Mouse (Mus musculus): ENCODE results near the gene Phb2. TPM values are rescaled to one million over a fixed set of nuclear protein-coding genes. Genes with fewer than 3 reads are reported as not detected.

Gene Phb2
- total RNA-seq, 2 experiments from 2014 or later = 99.5 to 160 TPM

DNA sequence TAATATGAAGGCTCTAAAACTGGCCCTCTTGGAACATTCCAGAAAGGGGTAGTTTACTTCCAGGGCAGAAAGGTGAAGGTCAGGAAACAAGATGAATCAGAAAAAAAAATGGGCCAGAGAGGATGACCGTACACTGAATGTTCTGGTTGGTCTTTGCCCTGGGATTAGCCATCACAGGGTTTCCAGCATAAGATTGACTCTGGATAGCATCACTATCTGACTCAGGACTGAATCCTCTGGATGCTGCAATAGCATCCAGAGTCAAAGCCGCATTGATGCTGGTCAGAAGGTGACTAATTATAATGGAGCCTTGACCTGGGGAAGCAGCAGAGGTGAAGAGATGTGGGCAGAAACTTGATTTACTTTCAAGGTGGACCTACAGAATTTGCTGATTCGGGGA is 23.1 kb upstream of the Phb2 start:
- no peak for ATAC-seq (ENCODE audit: poor library complexity, severe bottlenecking)

DNA sequence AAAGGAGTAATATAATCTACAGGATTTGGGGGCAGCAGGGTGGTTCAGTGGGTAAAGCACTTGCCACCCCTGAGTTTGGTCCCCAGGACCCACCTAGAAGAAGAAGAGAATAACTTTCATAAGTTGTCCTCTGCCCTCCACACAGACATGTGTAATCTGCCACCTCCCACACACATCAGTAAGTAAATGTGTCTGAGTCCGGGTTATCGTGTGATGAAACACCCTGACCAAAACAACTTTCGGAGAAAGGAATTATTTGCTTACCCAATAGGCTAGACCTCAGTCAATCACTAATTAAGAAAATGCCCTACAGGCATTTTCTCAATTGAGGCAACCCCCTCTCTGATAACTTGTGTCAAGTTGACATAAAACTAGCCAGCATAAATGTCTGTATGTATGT is 21.6 kb upstream of the Phb2 start:
- no peak for ATAC-seq (ENCODE audit: poor library complexity, severe bottlenecking)

DNA sequence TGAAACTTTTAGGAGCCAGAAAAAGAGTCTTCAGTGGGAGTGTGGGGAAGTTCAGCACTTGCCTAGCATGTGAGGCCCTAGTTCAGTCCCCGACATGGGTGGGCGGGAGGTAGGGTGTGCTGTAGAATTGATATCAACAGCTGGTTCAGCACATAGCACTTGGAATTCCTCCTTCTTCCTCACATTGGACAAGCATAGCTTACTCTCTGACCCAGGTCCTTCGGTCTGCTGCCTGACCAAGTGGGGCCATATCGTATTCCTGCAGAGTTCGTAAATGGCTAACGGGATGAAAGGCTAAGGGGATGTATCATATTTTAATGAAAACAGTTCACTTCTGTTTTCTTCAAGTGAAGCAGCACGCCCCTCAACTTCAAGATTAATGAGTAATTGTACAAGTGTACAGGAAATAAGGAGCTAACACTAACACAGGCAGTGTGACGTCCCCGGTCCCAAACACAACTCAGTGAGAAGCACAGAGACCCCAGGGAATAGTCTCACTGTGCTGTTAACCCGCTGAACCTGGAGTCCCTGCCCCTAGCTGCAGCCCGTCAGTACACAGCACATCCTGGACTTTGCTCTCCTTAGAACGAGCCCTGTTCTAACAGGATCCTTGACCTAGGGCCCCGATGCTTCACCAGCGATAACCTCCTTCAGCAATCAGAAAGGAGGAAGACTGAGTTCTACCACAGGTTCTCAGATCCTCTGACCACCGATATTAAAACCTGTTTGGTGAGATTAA is 18.7 kb upstream of the Phb2 start:
- ATAC-seq (ENCODE audit: poor library complexity, severe bottlenecking) = no peak

DNA sequence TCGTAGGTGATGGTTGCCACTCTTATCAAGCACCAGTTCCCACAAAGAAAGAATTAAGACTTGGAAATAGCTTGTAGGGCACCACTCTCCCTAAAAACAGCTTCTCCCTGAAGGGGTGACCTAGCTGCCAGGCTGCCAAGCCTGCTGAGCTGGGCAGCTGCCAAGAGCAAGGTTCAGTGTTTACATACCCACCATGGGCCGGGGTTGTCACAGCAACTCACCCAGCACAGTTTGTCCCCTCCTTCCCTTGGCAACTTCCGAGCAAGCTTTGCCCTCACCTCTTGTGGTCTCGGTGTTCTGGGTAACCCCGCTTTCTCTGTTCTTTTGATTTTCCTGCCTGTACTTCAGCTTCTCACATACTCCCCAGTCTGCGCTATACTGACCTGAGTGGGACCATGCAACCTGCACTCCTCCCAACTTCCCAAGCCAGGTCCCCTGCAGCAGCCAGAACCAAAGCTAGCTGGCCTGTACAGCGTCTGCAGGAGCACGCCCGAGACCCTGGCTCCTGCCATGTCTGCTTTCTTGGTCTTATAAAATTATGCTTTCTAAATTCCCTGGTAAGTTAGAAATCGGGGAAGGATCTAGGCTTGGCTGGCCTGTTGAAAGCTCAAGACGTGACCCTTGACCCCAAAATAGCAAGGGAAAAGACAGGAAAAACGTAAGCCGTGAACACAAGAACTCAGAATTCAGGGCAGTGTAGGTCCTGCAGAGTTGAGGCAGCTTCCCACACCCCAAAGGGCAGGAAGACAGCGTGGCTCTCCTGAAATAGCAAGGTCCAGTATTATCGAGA is 17.8 kb upstream of the Phb2 start:
- peak; percentile 45; the same call in 1 of the 2 replicates for ATAC-seq (ENCODE audit: poor library complexity, severe bottlenecking)

DNA sequence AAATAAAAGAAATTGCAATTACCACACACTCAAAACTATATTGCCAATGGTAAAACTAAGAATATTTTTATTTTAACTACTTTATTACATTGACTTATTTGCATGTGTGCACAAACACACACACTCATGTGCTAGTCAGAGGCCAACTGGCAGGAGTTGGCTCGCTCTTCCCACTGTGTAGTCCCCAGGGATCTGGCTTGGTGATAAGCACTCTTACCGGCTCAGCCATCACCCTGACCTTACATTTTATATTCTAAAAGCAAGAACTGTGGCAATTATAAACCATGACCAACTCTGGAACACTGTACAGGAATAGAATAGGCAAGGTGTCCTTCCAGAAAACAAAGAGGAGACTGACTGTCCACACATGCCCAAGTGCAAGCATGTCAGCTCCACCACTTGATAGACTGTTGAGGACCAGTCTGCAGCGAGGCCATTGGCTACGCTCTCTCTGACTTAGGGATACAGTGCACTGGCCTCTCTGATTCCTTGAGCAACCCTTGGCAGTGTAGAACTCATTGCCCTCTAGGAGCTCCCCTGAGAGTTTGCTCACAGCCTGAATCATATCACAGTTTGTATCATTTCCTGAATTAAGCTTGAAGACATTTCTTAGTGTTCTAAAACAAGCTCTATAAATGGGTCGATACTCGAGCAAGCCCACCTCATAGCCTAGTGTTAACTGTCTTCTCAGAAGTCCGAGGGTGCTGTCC is 15.5 kb upstream of the Phb2 start:
- ATAC-seq (ENCODE audit: poor library complexity, severe bottlenecking) = no peak

DNA sequence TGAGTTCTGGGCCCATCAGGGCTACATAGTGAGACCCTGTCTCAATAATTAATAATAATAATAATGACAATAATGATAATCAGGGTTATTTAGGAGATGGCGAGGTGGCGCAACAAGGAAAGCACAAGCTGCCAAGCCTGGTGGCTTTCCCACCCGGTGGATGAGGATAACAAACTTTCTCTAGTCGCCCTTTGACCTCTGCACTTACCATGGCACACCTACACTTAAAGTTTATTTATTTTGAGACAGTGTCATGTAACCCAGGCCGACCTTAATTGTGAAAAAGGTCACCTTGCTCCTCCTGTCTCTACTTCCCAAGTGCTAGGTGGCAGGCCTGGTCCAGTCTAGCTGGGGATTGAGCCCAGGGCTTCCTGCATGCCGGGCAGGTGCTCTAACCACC is 13.4 kb upstream of the Phb2 start:
- ATAC-seq (ENCODE audit: poor library complexity, severe bottlenecking) = no peak

DNA sequence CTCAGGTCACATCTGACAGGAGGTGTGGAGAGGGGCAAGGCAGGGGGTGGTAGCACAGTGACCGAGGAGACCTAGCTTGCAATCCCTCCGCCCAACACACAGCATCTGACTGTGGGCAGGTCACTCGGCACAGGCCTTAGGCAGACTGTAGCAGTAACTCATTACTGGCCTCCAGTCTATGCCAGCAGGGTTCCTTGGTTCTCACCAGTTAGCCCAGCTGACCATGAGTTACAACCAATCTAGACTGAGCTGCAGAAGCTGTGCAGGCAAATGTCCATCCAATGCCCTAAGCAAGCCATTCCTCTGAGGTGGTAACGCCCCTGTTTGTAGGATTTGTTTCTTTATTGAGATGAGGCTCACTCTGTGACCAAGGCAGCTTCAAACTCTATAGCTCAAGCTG is 12.8 kb upstream of the Phb2 start:
- ATAC-seq (ENCODE audit: poor library complexity, severe bottlenecking) = no peak

DNA sequence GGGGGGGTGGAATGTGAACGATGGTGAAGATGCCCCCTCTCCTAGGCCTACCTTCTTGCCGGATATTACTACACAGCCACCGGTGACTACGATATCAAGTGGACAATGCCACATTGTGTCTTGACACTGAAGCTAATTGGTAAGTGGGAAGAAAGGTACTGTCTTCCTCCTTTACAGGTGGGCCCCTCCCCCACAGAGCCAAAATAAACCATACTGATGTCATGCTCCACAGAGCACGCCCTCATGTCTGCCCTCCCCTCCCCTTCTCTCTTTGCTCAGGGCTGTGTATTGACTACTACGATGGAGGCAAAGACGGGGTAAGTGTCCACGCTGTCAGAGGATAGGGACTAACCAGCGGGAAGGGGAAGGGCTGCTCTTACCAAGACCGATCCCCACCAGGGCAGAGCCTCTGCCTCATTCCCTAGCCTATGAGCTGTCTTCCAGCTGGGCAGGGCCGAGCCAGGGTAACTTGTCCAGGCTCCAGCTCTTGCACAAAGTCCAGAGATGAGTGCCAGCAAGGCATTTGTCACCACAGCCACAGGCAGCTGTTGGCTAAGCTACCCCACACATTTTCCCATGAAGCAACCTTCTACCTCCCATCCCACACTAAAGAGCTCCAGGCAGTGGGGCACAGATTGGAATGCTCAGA is 12.1 kb upstream of the Phb2 start:
- ATAC-seq (ENCODE audit: poor library complexity, severe bottlenecking) = no peak

DNA sequence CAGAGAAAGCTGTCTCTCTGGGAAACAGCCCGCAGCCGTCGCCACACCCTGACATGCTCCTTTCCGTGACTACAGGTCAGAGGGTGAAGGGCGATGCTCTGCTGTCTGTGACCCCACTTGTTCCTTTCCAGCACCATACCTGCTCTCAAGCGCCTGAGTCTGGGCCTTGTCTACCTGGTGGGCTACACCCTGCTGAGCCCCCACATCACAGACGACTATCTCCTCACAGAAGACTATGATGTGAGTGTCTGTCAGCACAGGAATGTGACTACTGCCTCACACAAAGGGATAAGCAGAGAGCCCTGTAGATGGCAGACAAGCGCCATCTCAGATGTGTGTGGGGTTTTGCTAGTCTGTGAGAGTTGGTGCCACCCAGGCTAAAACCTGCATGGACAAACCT is 10.8 kb upstream of the Phb2 start:
- ATAC-seq (ENCODE audit: poor library complexity, severe bottlenecking) = no peak

DNA sequence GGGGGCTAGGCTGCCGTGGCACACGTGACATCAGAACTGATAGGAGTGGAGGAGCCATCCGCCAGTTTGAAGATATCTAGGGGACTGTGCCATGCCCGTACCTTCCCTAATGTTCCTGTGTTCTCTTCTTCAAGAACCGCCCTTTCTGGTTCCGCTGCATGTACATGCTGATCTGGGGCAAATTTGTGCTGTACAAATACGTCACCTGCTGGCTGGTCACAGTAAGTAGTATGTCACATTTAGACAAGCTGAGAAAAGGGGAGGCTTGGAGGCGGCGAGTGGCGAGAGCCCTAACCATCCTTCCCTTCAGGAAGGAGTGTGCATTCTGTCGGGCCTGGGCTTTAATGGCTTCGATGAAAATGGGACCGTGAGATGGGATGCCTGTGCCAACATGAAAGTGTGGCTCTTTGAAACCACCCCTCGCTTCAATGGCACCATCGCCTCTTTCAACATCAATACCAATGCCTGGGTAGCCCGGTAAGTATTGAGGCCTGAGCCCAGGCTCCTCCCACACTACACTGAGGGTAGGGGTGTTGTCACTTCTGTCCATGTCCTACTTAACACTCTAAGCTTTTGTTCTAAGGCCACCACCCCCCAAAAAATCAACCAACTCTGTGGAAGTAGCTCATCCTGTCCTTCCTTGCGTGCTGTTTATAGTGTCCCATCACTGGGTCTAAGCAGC is 9.9 kb upstream of the Phb2 start:
- no peak for ATAC-seq (ENCODE audit: poor library complexity, severe bottlenecking)

DNA sequence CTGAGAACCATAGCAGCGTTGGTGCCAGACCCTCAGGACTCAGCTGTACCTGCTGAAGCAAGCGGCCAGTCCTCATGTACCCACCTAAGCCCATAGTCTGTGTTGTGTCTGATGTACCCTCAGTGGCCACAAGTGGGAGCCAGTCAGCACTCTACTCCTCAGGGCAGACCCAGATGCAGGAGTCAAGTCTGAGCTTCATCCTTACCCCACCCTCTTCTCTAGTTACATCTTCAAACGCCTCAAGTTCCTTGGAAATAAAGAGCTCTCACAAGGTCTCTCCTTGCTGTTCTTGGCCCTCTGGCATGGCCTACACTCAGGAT is 9.4 kb upstream of the Phb2 start:
- peak; percentile 95 for ATAC-seq (ENCODE audit: poor library complexity, severe bottlenecking)

DNA sequence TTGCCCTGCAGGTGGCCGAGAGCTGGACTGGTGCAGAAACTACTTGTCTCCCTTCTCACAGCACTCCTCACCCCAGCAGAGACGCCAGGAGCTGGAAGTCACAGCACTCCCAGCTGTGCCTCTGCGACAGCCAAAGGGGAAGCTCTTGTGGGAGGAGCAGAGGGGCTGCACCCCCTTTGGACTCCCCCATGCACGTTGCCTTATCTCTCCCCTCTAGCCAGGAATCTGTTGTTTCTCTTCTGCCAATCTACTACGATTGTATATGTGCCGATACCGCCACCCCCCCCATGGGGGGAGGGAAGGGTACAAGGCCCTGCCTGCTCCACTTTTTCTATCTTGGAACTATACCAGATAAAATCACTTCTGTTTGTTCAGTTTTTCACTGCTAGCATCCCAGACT is 8.3 kb upstream of the Phb2 start:
- ATAC-seq (ENCODE audit: poor library complexity, severe bottlenecking) = no peak

DNA sequence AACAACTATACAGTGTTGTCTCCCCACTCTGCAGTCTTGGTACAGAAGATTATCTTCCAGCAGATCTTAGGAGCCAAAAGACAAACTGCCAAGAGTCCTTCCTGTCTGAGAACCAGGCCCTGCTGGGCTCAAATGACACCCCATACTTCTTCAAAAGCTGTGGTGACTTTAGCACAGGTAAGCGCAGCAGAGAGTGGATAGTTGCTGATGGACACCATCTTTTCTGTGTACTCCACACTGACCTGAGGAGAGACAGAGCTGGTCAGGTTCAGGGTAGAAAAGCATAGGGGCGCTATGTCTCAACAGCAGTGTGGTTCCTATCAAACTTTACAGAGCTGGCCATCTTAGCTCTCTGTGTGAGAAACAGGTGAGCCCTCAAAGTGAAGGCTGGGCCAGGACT is 7.7 kb upstream of the Phb2 start:
- no peak for ATAC-seq (ENCODE audit: poor library complexity, severe bottlenecking)

DNA sequence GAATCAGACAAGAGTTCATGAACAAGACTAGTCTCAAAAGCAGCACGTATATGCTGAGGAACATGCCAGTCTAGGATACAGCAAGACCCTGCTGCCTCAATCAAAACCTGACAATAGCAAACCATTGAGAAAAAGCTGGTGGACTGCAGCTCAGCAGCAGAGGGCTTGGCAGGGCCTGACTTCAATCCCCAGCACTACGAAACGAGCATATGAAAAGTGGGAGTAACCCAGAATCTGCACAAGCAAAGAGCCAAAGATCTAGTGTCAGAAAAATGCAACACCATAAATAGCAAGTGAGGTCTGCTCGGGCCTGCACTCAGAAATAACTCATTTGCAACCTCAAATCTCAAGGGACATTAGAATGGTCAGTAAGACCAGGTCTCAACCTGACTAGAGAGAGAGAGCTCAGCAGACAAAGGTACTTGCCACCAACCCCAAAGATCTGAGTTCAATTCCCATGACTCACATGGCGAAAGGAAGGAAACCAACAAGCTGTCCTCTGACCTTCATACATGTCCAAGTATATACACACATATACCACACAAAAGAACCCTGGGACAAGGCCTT is 6.0 kb upstream of the Phb2 start:
- ATAC-seq (ENCODE audit: poor library complexity, severe bottlenecking) = no peak

DNA sequence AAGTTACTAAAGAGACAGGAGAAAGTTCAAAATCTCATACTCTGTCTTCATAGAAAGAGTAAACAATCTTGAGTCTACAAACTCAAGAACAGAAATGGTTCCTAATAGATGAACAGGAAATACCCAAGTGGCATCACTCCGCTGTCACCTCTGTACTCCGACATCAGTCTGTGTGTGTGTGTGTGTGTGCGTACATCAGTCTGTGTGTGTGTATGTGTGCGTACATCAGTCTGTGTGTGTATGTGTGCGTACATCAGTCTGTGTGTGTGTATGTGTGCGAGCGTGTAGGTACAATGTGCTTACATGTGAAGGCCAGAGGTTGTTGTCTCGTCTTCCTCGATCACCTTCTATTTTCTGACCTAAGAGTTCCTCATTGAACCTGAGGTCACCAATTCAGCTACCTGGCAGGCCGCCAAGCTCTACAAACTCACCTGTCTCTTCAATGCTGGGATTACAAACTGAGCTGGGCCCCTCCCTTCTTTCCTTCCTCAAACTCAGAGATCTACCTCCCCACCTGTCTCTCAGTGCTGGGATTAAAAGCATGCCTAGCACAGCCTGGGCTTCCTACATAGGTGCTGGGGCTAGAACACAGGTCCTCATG is 3.7 kb upstream of the Phb2 start:
- ATAC-seq (ENCODE audit: poor library complexity, severe bottlenecking) = no peak

DNA sequence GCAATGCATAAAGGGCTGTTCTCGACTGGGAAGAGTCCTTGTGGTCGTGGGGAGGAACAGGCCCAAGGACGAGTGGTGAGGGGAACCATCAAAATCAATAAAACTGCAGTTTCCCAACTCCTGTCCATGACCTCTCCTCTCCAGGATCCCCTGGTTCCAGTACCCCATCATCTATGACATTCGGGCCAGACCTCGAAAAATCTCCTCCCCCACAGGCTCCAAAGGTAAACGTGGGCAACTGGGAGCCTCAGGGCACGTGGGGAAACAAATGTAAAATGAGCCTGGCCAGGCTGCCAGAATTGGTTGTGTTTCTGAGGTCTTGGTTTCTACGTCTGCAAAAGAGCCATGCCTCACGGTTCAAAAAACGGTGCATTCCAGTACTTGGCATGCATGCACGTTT is 782 bp downstream of the Phb2 start:
- ATAC-seq (ENCODE audit: poor library complexity, severe bottlenecking) = no peak

DNA sequence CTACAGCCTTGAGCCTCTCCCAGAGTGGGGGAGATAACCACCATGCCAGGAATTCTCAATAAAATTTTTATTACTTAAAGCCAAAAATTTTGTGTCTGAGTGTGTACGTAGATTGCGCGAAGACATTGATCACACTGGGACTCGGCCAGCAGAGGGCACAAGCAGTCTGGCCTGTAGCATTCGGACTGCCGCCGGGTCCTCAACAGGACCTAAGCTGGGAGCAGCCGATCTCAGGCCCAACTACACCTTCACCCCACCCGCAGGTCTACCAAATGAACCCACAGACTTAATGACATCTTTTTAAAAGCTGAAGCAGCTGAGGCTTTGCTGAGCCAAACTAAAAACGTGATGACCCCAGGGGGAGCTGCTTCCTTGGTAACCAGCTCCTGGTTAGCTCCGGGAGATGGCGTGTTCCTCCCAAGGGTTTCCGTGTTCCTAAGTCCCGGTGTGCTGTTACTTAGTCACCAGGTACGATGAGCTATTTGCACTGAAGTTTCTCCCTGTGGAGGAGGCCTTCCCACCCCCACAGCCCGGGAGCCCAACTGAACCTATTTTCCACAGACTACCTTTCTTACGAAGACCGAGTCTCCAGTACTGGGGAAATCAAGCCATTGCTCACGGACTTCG is 4.8 kb downstream of the Phb2 start:
- peak; percentile 66 for ATAC-seq (ENCODE audit: poor library complexity, severe bottlenecking)

DNA sequence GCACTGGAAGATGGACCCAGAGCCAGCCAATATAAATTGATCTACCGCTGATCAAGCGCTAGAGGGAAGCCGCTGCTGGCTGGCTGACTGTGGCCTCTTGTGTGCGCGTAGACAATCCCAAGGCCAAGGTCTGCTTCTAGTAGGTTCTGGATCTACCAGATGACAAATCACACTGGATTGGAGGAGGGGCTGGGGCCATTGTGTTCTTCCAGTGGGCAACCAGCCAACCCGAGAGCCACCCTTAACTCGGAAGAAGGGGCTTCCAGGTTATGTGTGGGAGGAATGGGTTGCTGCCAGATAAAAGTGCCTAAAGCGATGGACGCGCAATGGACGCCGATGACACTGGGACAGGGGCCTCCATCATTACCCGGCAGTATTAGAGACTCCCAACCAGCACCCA is 5.8 kb downstream of the Phb2 start:
- ATAC-seq (ENCODE audit: poor library complexity, severe bottlenecking) = no peak

DNA sequence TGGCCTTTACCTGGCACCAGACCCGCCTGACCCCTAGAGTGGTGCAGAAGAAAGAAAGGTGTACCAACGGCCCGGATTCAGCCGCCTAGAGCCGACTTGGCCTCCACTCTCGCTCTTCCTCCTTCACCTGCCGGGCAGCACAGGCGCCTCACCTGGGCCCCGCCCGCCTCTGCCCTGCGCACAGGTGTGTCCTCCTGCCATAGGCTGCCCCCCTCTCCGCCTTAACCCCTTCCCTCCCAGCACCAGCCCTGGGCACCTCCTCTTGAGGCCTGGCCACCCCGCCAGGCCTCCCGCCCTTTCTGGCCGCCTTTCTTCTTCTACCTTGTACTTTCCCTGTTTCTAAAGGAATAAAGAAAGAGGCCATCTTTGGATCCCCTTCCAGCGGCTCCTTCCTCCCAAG is 6.6 kb downstream of the Phb2 start:
- ATAC-seq (ENCODE audit: poor library complexity, severe bottlenecking) = no peak

Data from megakaryocyte, adult 5-6 weeks (primary cell).